Mouse (Mus musculus): ENCODE measurements around the gene Nanos1.

DNA sequence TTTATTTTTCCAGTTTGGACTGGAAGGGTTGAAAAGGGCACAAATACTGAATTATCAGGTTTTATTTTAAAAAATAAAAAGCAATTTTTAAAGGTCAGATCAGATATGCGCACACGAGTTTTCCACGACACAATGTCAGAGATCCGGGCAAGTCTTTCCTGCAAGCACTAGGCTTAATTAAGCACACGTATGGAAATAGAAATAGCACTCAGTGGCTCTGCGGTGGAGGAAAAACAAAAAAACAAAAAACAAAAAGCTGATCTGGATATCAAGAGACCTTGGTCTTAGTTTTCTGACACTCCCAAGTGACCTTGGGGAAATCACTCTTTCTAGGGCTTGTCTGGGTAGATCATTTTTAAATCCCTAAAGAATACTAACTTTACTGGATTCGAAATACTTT is 33.7 kb downstream of the Nanos1 start:
- no peak for TF ChIP-seq SRF (IDR thresholded peaks at IDR 0.05; ENCODE audit: control insufficient read depth, insufficient read length, low read depth)
- no peak for TF ChIP-seq USF1 (IDR thresholded peaks at IDR 0.05; ENCODE audit: low read depth)
- TF ChIP-seq POLR2AphosphoS2 (IDR thresholded peaks at IDR 0.05; ENCODE audit: insufficient read length, low read depth): no peak
- TF ChIP-seq POLR2A (IDR thresholded peaks at IDR 0.05; ENCODE audit: insufficient read length, low read depth): no peak
- TF ChIP-seq E2F4 (IDR thresholded peaks at IDR 0.05; ENCODE audit: insufficient read depth): no peak
- no peak for TF ChIP-seq MYOG (IDR thresholded peaks at IDR 0.05; ENCODE audit: control insufficient read depth in 1 of 3, insufficient read depth in 1 of 3, insufficient read length in 2 of 3, low read depth in 2 of 3)
- TF ChIP-seq CEBPB (IDR thresholded peaks at IDR 0.05; ENCODE audit: insufficient read depth, poor library complexity, severe bottlenecking): no peak
- TF ChIP-seq MYOD1 (IDR thresholded peaks at IDR 0.05; ENCODE audit: control insufficient read depth in 1 of 3, insufficient read length in 2 of 3, low read depth in 2 of 3): no peak
- no peak for TF ChIP-seq TCF12 (IDR thresholded peaks at IDR 0.05; ENCODE audit: insufficient read depth, poor library complexity, severe bottlenecking)
- no peak for TF ChIP-seq MAX (IDR thresholded peaks at IDR 0.05; ENCODE audit: low read depth)
